Mouse (Mus musculus) heart, embryonic 14.5 days (tissue): Measurements from ENCODE around the gene Dcst1. TPM values are rescaled to one million over a fixed set of nuclear protein-coding genes. Genes with fewer than 3 reads are reported as not detected.

ENCODE experiments used
- ATAC-seq: fragments of 200-750 bp; cut with Nextera tagmentation; 2 replicates; pipeline ENCODE4 v1.8.0; 2017; ENCODE audit warnings: low read depth, moderate TSS enrichment; ENCODE audit not compliant: insufficient number of reproducible peaks, insufficient read depth, low FRiP score
- H3K27ac ChIP-seq, 2 experiments: fragments of 200-500 bp in 1 of 2; fragments of 300-500 bp in 1 of 2; sonication (generic) in 1 of 2; replicated peaks in 1 of 2; 2 replicates each; pipeline ENCODE4 v1.5.1; 2012 to 2014; ENCODE audit warnings: low read depth in 2 of 2, low read length in 2 of 2, control low read depth in 1 of 2, mild to moderate bottlenecking in 1 of 2, mixed read lengths in 1 of 2; ENCODE audit not compliant: control insufficient read depth in 1 of 2, insufficient read depth in 1 of 2
- H3K27me3 ChIP-seq: fragments of 300-500 bp; sonication (generic); 2 replicates; pipeline ENCODE4 v1.6.1; 2014; ENCODE audit warnings: mild to moderate bottlenecking, low read length, control low read depth; ENCODE audit not compliant: control insufficient read depth, insufficient read depth
- H3K36me3 ChIP-seq: fragments of 300-500 bp; sonication (generic); 2 replicates; pipeline ENCODE4 v1.6.1; 2014; ENCODE audit warnings: mild to moderate bottlenecking, control low read depth, low read length, mixed read lengths; ENCODE audit not compliant: control insufficient read depth, insufficient read depth
- H3K4me1 ChIP-seq, 2 experiments: fragments of 200-500 bp in 1 of 2; fragments of 300-500 bp in 1 of 2; sonication (generic) in 1 of 2; 2 replicates each; pipeline ENCODE4 v1.6.1; 2012 to 2014; ENCODE audit warnings: low read length in 2 of 2, control low read depth in 1 of 2, mixed read lengths in 1 of 2; ENCODE audit not compliant: control insufficient read depth in 2 of 2, insufficient read depth in 2 of 2
- H3K4me2 ChIP-seq: fragments of 300-500 bp; sonication (generic); 2 replicates; pipeline ENCODE4 v1.6.1; 2014; ENCODE audit warnings: mild to moderate bottlenecking, low read length
- H3K4me3 ChIP-seq, 2 experiments: fragments of 200-500 bp in 1 of 2; fragments of 300-500 bp in 1 of 2; sonication (generic) in 1 of 2; 2 replicates each; pipeline ENCODE4 v1.5.1; 2012 to 2014; ENCODE audit warnings: low read length in 2 of 2, mild to moderate bottlenecking in 2 of 2, control low read depth in 1 of 2, low read depth in 1 of 2, moderate library complexity in 1 of 2; ENCODE audit not compliant: control insufficient read depth in 1 of 2, insufficient read depth in 1 of 2
- H3K9ac ChIP-seq: fragments of 300-500 bp; sonication (generic); 2 replicates; pipeline ENCODE4 v1.6.1; 2014; ENCODE audit warnings: mild to moderate bottlenecking, low read length
- H3K9me3 ChIP-seq: fragments of 300-500 bp; sonication (generic); 2 replicates; pipeline ENCODE4 v1.6.1; 2016; ENCODE audit warnings: low read length, control low read depth; ENCODE audit not compliant: control insufficient read depth
- WGBS: fragments of 180-500 bp; shearing (Covaris S2); extraction: QIAGEN DNeasy Blood & Tissue Kit; methylation state at CpG from one replicate; pipeline ENCODE4 v1.1.7; 2014; 5-methylcytosine and 5-hydroxymethylcytosine counted together
- polyA plus RNA-seq: library from polyadenylated mRNA; unstranded; fragments of >200 nt; fragmentation: Nextera tagmentation; extraction: Ambion mirVana; gene quantifications from 2 replicates; pipeline ENCODE4 v1.2.1, GENCODE M21; 2014

The Dcst1 gene
- polyA plus RNA-seq, 1 experiment from 2014 or later = 0.18 TPM

DNA sequence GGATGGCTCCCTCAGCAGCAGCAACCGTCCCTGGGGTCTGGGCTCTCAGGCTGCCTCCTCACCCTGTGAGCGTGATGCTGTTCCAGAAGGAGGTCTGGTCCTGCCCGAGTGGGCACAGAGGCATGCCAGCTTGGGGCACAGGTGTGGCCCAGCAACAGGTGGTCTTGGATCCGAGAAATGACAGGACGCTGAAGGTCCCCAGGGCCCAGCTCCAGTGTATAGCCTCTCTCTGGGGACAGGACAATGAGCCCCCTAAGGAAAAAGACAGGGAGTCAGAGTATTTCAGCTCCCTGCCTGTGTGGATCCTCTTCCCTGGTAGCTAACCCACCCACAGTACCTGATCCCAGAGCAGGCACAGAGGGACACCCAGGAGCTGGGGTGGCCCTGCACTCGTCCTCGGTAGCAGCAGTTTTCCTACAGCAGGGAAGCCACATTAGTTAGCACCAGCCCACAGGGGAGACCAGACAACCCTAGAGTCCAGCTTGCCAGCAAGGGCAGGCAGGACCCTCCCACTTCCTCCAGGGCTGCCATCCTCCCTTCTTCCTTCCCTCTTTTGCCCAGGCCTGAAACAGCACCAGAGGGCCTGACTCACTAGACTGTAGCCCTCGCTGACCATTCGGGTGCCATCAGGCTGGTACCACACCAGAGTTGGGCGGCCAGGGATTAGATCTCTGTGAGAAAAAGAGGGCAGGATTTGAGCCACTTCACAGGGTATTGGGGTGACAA is 18.1 kb downstream of the Dcst1 start:
- H3K36me3 ChIP-seq = peaks cover 33% of the 10 kb centered on the region
- ATAC-seq = no peak

DNA sequence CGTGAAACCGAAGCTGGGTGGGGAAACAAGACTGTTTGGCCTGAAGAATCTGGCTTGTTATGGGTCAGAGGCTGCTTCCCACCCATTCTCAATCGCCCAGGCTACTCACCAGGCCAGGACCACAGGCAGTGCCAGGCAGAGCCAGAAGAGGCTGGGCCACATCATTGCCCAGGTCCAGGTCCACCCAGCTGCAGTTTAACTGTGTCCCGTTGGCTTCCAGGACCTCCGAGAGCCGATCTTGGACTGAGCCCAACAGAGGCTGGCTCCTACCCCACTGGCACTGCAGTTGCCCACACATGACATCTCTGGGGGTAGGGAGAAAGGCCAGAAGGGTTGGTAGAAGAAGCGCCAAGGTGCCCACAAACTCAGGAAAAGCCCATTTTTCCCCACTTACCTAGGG is 21.8 kb downstream of the Dcst1 start:
- H3K27me3 ChIP-seq = peaks cover under 1% of the 10 kb centered on the region; the same call in 1 of the 2 replicates
- peaks cover 34% of the 10 kb centered on the region for H3K36me3 ChIP-seq
- H3K4me3 ChIP-seq = no peak overlapping the region
- no peak overlapping the region for H3K27ac ChIP-seq
- H3K4me2 ChIP-seq = no peak overlapping the region
- no peak for ATAC-seq
- peaks cover 1 to 3% of the 10 kb centered on the region in 2 experiments; a peak in 2 of 4 replicates for H3K4me1 ChIP-seq
- no peaks in the 10 kb centered on the region for H3K9me3 ChIP-seq
- H3K9ac ChIP-seq = no peak overlapping the region
- WGBS = 77% methylated on average over 7 of the region's 7 CpGs

More for the DNA sequence above, 18.1 kb downstream of the Dcst1 start:
- H3K9ac ChIP-seq = no peak overlapping the region
- H3K4me3 ChIP-seq = no peak overlapping the region
- no peak overlapping the region for H3K4me2 ChIP-seq
- peaks cover 15% of the 10 kb centered on the region for H3K27me3 ChIP-seq
- no peak overlapping the region for H3K27ac ChIP-seq
- H3K4me1 ChIP-seq = peaks cover 5 to 16% of the 10 kb centered on the region in 2 experiments; a peak in 2 of 4 replicates
- H3K9me3 ChIP-seq = no peaks in the 10 kb centered on the region
- 78% methylated on average over 10 of the region's 10 CpGs for WGBS

DNA sequence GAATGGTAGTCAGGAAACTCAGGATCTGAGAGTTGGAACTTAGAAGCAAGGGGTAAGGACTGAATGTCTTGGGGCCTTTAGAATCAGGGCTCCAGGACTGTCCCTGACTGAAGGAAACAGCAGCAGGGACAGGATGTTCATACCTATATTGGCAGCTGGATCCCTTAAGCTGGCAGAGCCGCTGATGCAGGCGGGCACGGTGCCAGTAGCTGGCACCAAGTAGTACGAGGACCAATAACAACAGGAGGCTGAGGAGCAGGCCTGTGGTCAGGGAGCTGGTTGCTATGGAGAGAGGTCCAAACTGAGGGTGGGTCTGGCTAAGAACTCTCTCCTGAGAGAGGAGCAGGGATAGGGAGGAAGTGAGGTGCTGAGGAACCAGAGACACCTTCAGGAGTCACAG is 23.3 kb downstream of the Dcst1 start:
- Histone ChIP-seq H3K9me3 (no peaks in the 10 kb centered on the region), H3K9ac (no peak overlapping the region), H3K4me3 (no peak overlapping the region), H3K36me3 (peaks cover 34% of the 10 kb centered on the region), H3K27ac (no peak overlapping the region), H3K27me3 (no peaks in the 10 kb centered on the region), H3K4me2 (no peak overlapping the region), H3K4me1 (peaks cover 3 to 4% of the 10 kb centered on the region in 2 experiments; a peak in 3 of 4 replicates)
- 82% methylated on average over 4 of the region's 4 CpGs for WGBS
- no peak for ATAC-seq

- no peak for ATAC-seq
- no peaks in the 10 kb centered on the region for H3K27me3 ChIP-seq
- H3K36me3 ChIP-seq = peaks cover 33% of the 10 kb centered on the region
- H3K27ac ChIP-seq = no peak overlapping the region
- 0 out of 4 replicates have a peak overlapping the region, but pooled peaks of 1 of the 2 experiments have one; percentile 8 for H3K4me3 ChIP-seq
- H3K9ac ChIP-seq = no peak overlapping the region
- H3K9me3 ChIP-seq = no peaks in the 10 kb centered on the region
- H3K4me2 ChIP-seq = peak overlapping the region; percentile 51
- 7% methylated on average over 11 of the region's 11 CpGs for WGBS
- H3K4me1 ChIP-seq = peaks cover 8 to 9% of the 10 kb centered on the region in 2 experiments; a peak in 3 of 4 replicates
These were observed 24.6 kb downstream of the Dcst1 start for GRCm38 (mm10) chr3:89340465-89340864.

DNA sequence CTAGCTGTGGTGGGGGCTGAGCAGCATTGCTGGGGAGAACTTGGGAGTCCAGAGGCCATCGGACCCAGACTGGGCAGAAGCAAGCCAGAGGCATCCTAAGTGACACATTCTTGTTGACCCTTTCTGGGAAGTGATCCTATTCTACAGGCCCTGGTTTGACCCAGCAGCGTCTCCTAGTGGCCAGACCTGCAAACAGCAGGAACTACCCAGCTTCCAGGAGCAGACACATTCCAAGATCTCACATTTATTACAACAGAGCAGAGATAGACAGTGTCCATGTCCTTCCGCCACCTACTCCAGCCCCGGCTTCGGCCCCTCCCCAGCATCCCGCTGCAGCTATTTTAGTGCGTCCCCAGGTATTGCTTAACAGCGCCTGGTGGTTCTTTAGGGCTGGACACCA is 25.6 kb downstream of the Dcst1 start:
- no peak overlapping the region for H3K9ac ChIP-seq
- no peak overlapping the region for H3K4me3 ChIP-seq
- WGBS = 22% methylated on average over 8 of the region's 8 CpGs
- peaks cover 29% of the 10 kb centered on the region for H3K36me3 ChIP-seq
- ATAC-seq = no peak
- no peak overlapping the region for H3K27ac ChIP-seq
- H3K9me3 ChIP-seq = no peaks in the 10 kb centered on the region
- no peak overlapping the region for H3K4me2 ChIP-seq
- H3K4me1 ChIP-seq = peaks cover 8 to 9% of the 10 kb centered on the region in 2 experiments; a peak in 3 of 4 replicates
- H3K27me3 ChIP-seq = no peaks in the 10 kb centered on the region

DNA sequence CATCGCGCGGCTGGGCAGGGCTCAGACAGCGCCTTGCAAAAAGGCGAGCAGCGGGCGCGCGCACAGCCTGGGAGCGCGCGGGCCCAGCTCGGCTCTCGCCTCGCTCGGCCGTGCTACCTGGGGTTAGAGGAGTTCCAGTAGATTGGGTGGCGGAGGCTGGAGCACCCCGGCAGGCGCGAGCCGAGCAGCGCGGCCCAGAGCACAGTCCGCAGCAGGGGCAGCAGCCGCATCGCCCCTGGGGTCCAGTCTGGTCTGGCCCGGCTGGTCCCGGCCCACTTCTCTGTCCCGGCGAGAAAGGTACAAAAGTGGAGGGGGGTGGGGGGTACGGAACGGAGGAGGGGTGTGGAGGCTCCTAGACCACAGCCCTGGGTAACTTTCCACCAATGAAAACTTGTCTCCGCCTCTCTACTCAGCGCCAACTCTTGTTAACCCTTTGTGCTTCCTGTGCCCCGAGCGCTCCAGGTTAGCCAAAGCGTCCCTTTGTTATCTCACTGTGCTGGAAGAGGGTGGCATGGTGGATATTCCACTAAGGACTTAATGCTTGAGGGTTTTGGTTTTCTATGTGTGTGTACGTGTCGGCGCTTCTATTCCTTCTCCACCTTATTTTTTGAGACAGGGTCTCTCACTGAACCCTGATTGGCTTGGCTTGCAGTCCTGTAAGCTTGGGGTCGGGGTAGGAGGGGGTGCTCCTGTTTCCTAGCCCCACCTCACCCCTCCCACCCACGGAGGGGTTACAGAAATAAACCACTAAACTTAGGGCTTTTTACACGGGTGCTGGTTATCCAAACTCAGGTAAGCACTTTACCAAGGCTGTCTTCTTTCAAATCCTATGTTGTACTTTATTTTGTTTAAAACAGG is 27.1 kb downstream of the Dcst1 start, which contains the start of gene Efna4:
Gene Efna4, minus strand, starts transcription at position 308 of the 858 bp plus-strand sequence.
- peak; percentile 65 for ATAC-seq
- H3K4me1 ChIP-seq = peaks cover 8 to 9% of the 10 kb centered on the region in 2 experiments; a peak in 3 of 4 replicates
- H3K36me3 ChIP-seq = peaks cover 30% of the 10 kb centered on the region
- under 1% methylated on average over 44 of the region's 44 CpGs for WGBS
- no peaks in the 10 kb centered on the region for H3K9me3 ChIP-seq
- peak within 1 kb of the TSS; percentile 92 for H3K9ac ChIP-seq
- peak within 1 kb of the TSS; percentile 91 for H3K4me2 ChIP-seq
- no peaks in the 10 kb centered on the region for H3K27me3 ChIP-seq
- H3K27ac ChIP-seq = peak within 1 kb of the TSS; percentile 42 to 79
- peak within 1 kb of the TSS; percentile 85 to 92 for H3K4me3 ChIP-seq

DNA sequence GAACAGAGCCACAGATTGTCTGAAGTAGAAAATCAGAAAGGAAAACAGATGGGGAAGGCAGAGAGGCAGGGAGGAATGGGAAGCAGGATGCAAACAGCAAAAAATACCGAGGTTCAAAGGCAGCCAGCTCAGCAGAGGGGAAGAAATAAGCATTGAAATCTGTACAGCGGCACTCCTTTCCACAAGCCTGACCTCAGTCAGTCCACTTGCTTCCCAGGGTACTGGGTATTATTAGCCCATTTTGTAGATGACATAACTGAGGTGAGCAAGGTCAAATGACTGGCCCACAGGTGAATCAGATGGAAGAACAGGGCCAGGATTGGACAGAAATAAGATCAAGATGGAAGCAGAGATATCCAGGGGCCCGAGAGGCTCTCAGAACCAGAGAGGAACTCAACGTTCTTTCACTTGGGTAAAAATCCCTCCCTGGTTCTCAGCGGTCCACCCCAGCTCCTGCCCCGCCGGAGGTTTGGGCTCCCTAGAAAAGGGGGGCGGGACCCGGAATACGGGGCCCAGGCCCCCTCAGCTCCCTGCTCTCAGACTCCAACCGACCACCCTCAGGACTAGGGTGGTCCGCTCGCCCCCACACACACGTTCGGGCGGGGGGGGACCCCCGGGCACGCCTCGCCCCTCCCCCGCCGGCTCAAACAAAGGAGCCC is 27.9 kb downstream of the Dcst1 start:
- peaks cover 25% of the 10 kb centered on the region for H3K36me3 ChIP-seq
- peak overlapping the region; percentile 85 to 92 for H3K4me3 ChIP-seq
- peak overlapping the region; percentile 91 for H3K4me2 ChIP-seq
- peak overlapping the region; percentile 92 for H3K9ac ChIP-seq
- under 1% methylated on average over 19 of the region's 21 CpGs for WGBS
- no peak for ATAC-seq
- H3K27ac ChIP-seq = peak overlapping the region; percentile 42 to 79
- peaks cover 8 to 9% of the 10 kb centered on the region in 2 experiments; a peak in 3 of 4 replicates for H3K4me1 ChIP-seq
- no peaks in the 10 kb centered on the region for H3K27me3 ChIP-seq
- H3K9me3 ChIP-seq = no peaks in the 10 kb centered on the region
